Mouse (Mus musculus): Measurements from ENCODE around the gene Rbm4b. TPM values are rescaled to one million over a fixed set of nuclear protein-coding genes. Genes with fewer than 3 reads are reported as not detected.
"Not testable (repeated sequence)": the region's sequence is repeated elsewhere in the genome, so short reads cannot be mapped to it uniquely, and the experiment has no call there.

Gene Rbm4b
- polyA plus RNA-seq, 1 experiment from 2014 or later: 30.8 TPM

- H3K9me3 ChIP-seq (replicated peaks): no peaks in the 10 kb centered on the region; the same call in 1 of the 2 replicates
- no peaks in the 10 kb centered on the region for H3K36me3 ChIP-seq
- H3K4me2 ChIP-seq: peak within 1 kb of the TSS; percentile 89
- peak within 1 kb of the TSS; percentile 84 for H3K9ac ChIP-seq
- under 1% methylated on average over 83 of the region's 83 CpGs for WGBS
- peak within 1 kb of the TSS; percentile 93 for H3K27ac ChIP-seq
- H3K4me1 ChIP-seq (replicated peaks): peaks cover 19% of the 10 kb centered on the region
- peak; percentile 99 for ATAC-seq (replicated peaks; ENCODE audit: insufficient number of reproducible peaks, insufficient read depth, low FRiP score, low read depth)
- peak within 1 kb of the TSS; percentile 83 for H3K4me3 ChIP-seq
- no peaks in the 10 kb centered on the region for H3K27me3 ChIP-seq
Observed at GRCm38 (mm10) chr19:4811063-4811908, 55.0 kb downstream of the Rbm4b start, which contains the start of the genes Gm21992 and Rbm14. Gm21992 (minus strand) TSS chr19:4811612. Rbm14 (minus strand) TSS chr19:4811634.

- Histone ChIP-seq H3K4me1 (replicated peaks) (peaks cover 19% of the 10 kb centered on the region), H3K36me3 (no peaks in the 10 kb centered on the region), H3K9me3 (replicated peaks) (no peaks in the 10 kb centered on the region; the same call in 1 of the 2 replicates), H3K27ac (peak overlapping the region; percentile 93), H3K4me3 (peak overlapping the region; percentile 83), H3K4me2 (peak overlapping the region; percentile 58), H3K27me3 (no peaks in the 10 kb centered on the region), H3K9ac (peak overlapping the region; percentile 84)
- ATAC-seq (replicated peaks; ENCODE audit: insufficient number of reproducible peaks, insufficient read depth, low FRiP score, low read depth): peak; percentile 25
- 4% methylated on average over 12 of the region's 12 CpGs for WGBS
Observed at GRCm38 (mm10) chr19:4811909-4812242, 55.6 kb downstream of the Rbm4b start.

GRCm38 (mm10) chr19:4812334-4812949 is 56.1 kb downstream of the Rbm4b start:
- H3K4me2 ChIP-seq: peak overlapping the region; percentile 58
- peaks cover 19% of the 10 kb centered on the region for H3K4me1 ChIP-seq (replicated peaks)
- peak overlapping the region; percentile 93 for H3K27ac ChIP-seq
- H3K27me3 ChIP-seq; ATAC-seq (replicated peaks; ENCODE audit: insufficient number of reproducible peaks, insufficient read depth, low FRiP score, low read depth); H3K9me3 ChIP-seq (replicated peaks); H3K36me3 ChIP-seq: not testable (repeated sequence)
- peak overlapping the region; percentile 83 for H3K4me3 ChIP-seq
- peak overlapping the region; percentile 84 for H3K9ac ChIP-seq
- WGBS: 73% methylated on average over 8 of the region's 8 CpGs

DNA sequence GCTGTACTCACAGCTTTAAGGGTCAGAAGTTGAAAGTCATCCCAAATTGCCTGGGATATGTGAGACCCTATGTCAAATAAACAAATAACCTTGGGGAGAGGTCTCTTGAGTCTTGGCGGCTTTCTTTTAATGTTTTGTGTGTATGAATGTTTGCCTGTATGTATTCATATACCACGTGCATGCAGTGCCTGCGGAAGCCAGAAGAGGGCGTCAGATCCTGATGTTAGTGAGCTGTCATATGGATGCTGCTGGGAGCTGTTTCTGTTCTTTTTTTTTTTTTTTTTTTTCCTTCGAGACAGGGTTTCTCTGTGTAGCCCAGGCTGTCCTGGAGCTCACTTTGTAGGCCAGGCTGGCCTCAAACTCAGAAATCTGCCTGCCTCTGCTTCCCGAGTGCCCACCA is 56.7 kb downstream of the Rbm4b start:
- Histone ChIP-seq H3K4me1 (replicated peaks) (peaks cover 18% of the 10 kb centered on the region), H3K36me3 (no peaks in the 10 kb centered on the region), H3K4me2 (no peak overlapping the region), H3K27ac (no peak overlapping the region), H3K4me3 (no peak overlapping the region), H3K27me3 (no peaks in the 10 kb centered on the region), H3K9ac (no peak overlapping the region), H3K9me3 (replicated peaks) (no peaks in the 10 kb centered on the region; the same call in 1 of the 2 replicates)
- 79% methylated on average over 6 of the region's 6 CpGs for WGBS
- no peak for ATAC-seq (replicated peaks; ENCODE audit: insufficient number of reproducible peaks, insufficient read depth, low FRiP score, low read depth)

Other genes with a start within 250 kb of the Rbm4b start
- gene Pcx, start 246.0 kb upstream of the Rbm4b start, polyA plus RNA-seq (2015; fragmentation: Nextera tagmentation; extraction: Ambion mirVana): 10.5 and 16.8 TPM in 2 replicates
- gene Lrfn4, start 140.8 kb upstream of the Rbm4b start, polyA plus RNA-seq (2015; fragmentation: Nextera tagmentation; extraction: Ambion mirVana): 3.2 and 4.0 TPM in 2 replicates
- 34.5 and 41.4 TPM in 2 replicates for gene Rce1, start 130.9 kb upstream of the Rbm4b start, polyA plus RNA-seq (2015; fragmentation: Nextera tagmentation; extraction: Ambion mirVana)
- 0.48 and 0.52 TPM in 2 replicates for gene Gm960, start 57.8 kb upstream of the Rbm4b start, polyA plus RNA-seq (2015; fragmentation: Nextera tagmentation; extraction: Ambion mirVana)
- 0.18 and 0.56 TPM in 2 replicates for gene Sptbn2, start 45.3 kb upstream of the Rbm4b start, polyA plus RNA-seq (2015; fragmentation: Nextera tagmentation; extraction: Ambion mirVana)
- gene Rbm4, start 37.4 kb downstream of the Rbm4b start, polyA plus RNA-seq (2015; fragmentation: Nextera tagmentation; extraction: Ambion mirVana): 42.2 and 54.1 TPM in 2 replicates
- gene Gm21992, start 55.1 kb downstream of the Rbm4b start, polyA plus RNA-seq (2015; fragmentation: Nextera tagmentation; extraction: Ambion mirVana): 22.6 and 30.5 TPM in 2 replicates
- 40.2 and 51.1 TPM in 2 replicates for gene Rbm14, start 55.1 kb downstream of the Rbm4b start, polyA plus RNA-seq (2015; fragmentation: Nextera tagmentation; extraction: Ambion mirVana)
- gene Ccs, start 82.8 kb downstream of the Rbm4b start, polyA plus RNA-seq (2015; fragmentation: Nextera tagmentation; extraction: Ambion mirVana): 33.4 and 41.7 TPM in 2 replicates
- gene Ccdc87, start 82.9 kb downstream of the Rbm4b start, polyA plus RNA-seq (2015; fragmentation: Nextera tagmentation; extraction: Ambion mirVana): 0.04 and 0.05 TPM in 2 replicates
- 37.4 and 42.6 TPM in 2 replicates for gene Ctsf, start 98.6 kb downstream of the Rbm4b start, polyA plus RNA-seq (2015; fragmentation: Nextera tagmentation; extraction: Ambion mirVana)
- 2.1 and 9.1 TPM in 2 replicates for gene Actn3, start 121.4 kb downstream of the Rbm4b start, polyA plus RNA-seq (2015; fragmentation: Nextera tagmentation; extraction: Ambion mirVana)
- gene Zdhhc24, start 122.2 kb downstream of the Rbm4b start, polyA plus RNA-seq (2015; fragmentation: Nextera tagmentation; extraction: Ambion mirVana): 6.6 and 9.9 TPM in 2 replicates
- 2.2 and 2.7 TPM in 2 replicates for gene Bbs1, start 150.1 kb downstream of the Rbm4b start, polyA plus RNA-seq (2015; fragmentation: Nextera tagmentation; extraction: Ambion mirVana)
- 63.6 and 84.8 TPM in 2 replicates for gene Dpp3, start 171.8 kb downstream of the Rbm4b start, polyA plus RNA-seq (2015; fragmentation: Nextera tagmentation; extraction: Ambion mirVana)
- 0.38 and 0.52 TPM in 2 replicates for gene Peli3, start 186.6 kb downstream of the Rbm4b start, polyA plus RNA-seq (2015; fragmentation: Nextera tagmentation; extraction: Ambion mirVana)
- gene Mrpl11, start 205.7 kb downstream of the Rbm4b start, polyA plus RNA-seq (2015; fragmentation: Nextera tagmentation; extraction: Ambion mirVana): 82.6 and 97.3 TPM in 2 replicates
- 0.10 and 0.23 TPM in 2 replicates for gene Npas4, start 233.8 kb downstream of the Rbm4b start, polyA plus RNA-seq (2015; fragmentation: Nextera tagmentation; extraction: Ambion mirVana)

Measured in heart, embryonic 15.5 days (tissue).